Mouse (Mus musculus) liver, postnatal 0 days (tissue): ENCODE measurements around the gene Aox2.

ENCODE experiments used
- CTCF ChIP-seq: sonication (generic); IDR thresholded peaks from 2 replicates; pipeline ENCODE4 v1.5.1; 2016; ENCODE audit warnings: antibody characterized with exemption, low read depth
- EP300 ChIP-seq: IDR thresholded peaks from 2 replicates; pipeline ENCODE4 v1.6.1; 2016; ENCODE audit warnings: antibody characterized with exemption, low read depth, mild to moderate bottlenecking

GRCm38 (mm10) chr1:58344570-58344969 is 66.4 kb downstream of the Aox2 start:
- TF ChIP-seq CTCF, result no peak
- no peak for TF ChIP-seq EP300
